In the genomic region with DNA sequence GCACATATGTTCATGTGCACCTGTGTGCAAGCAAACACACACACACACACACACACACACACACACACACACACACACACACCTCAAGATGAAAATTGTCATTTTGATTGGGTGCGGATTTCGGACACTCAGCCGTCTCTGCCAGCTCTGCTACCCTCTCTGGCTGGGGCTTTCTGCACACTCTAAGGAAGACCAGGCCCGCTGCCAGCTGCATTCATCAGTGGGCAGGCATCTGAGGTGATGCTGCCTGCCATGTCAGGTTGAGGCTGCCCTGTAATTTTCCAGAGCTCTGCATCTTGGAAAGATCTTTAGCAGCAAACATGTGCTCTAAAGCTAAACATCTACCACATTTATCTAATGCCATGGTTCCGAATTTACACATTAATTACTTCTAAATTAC, we compare ENCODE assay signal across 13 mouse cellular contexts. TPM values are rescaled to one million over a fixed set of nuclear protein-coding genes. Genes with fewer than 3 reads are reported as not detected.
DNase-seq lines count a peak whose midpoint lies in the region; ATAC-seq lines count a peak whose summit lies in the region.
"Had no signal": no experiment of that assay in that cellular context is flagged by ENCODE, and none has a peak within 500 bp of the region (broad histone marks: within the 10 kb centered on the region; RNA-seq: fewer than 3 reads in every experiment).

No protein-coding gene starts in this region.

- H3K9me3 ChIP-seq in hindbrain, embryonic 14.5 days (ENCODE audit: control insufficient read depth, low read length): no peaks in the 10 kb centered on the region
- no peaks in the 10 kb centered on the region for H3K9me3 ChIP-seq in hindbrain, embryonic 10.5 days
- no peaks in the 10 kb centered on the region for H3K9me3 ChIP-seq in neural tube, embryonic 15.5 days (replicated peaks)
- H3K9me3 ChIP-seq: heart, embryonic 13.5 days; stomach, embryonic 15.5 days had no signal

- DNase-seq in cerebellum, postnatal 10 days: peak; percentile 96
- no peak for DNase-seq in cerebellum, adult 11 months
- no peak for DNase-seq in hindbrain, embryonic 14.5 days (ENCODE audit: low spot score)
- DNase-seq in hindbrain, embryonic 10.5 days (ENCODE audit: low spot score): no peak
- DNase-seq in right cerebral cortex, postnatal 14 days: peak; percentile 23
- DNase-seq in right cerebral cortex, adult 2 months (ENCODE audit: low spot score in 2 of 2): no peak
- DNase-seq in testis, postnatal 10 days (ENCODE audit: low spot score): no peak
- DNase-seq: heart, adult 11 months; kidney, adult 9 months; lung, adult 18-20 months had no signal

- no peak overlapping the region for H3K9ac ChIP-seq in hindbrain, embryonic 14.5 days
- H3K9ac ChIP-seq in neural tube, embryonic 15.5 days (replicated peaks): no peak overlapping the region
- H3K9ac ChIP-seq: heart, embryonic 13.5 days; stomach, embryonic 15.5 days had no signal

- peak overlapping the region; percentile 14; the same call in 1 of the 2 replicates for H3K27ac ChIP-seq in hindbrain, embryonic 14.5 days
- no peak overlapping the region for H3K27ac ChIP-seq in hindbrain, embryonic 10.5 days
- H3K27ac ChIP-seq in neural tube, embryonic 15.5 days (replicated peaks): no peak overlapping the region
- H3K27ac ChIP-seq: heart, embryonic 13.5 days; stomach, embryonic 15.5 days had no signal

- H3K4me1 ChIP-seq in hindbrain, embryonic 14.5 days (replicated peaks; ENCODE audit: control insufficient read depth, insufficient read depth, low read length): 0 out of 2 replicates have a peak, but pooled peaks cover 3% of the 10 kb centered on the region
- H3K4me1 ChIP-seq in hindbrain, embryonic 10.5 days (replicated peaks): peaks cover 16% of the 10 kb centered on the region; the same call in 1 of the 2 replicates
- H3K4me1 ChIP-seq in neural tube, embryonic 15.5 days: peaks cover 15% of the 10 kb centered on the region
- H3K4me1 ChIP-seq: heart, embryonic 13.5 days; stomach, embryonic 15.5 days had no signal

- ATAC-seq in hindbrain, embryonic 14.5 days (ENCODE audit: low FRiP score): no peak
- ATAC-seq in neural tube, embryonic 15.5 days (ENCODE audit: low FRiP score): peak; percentile 41; the same call in 1 of the 2 replicates

- H3K27me3 ChIP-seq in hindbrain, embryonic 14.5 days (ENCODE audit: control insufficient read depth, insufficient read depth, low read length): no peaks in the 10 kb centered on the region
- H3K27me3 ChIP-seq in hindbrain, embryonic 10.5 days (ENCODE audit: insufficient read depth, poor library complexity, severe bottlenecking): peaks cover 12% of the 10 kb centered on the region
- peaks cover 26% of the 10 kb centered on the region; the same call in 1 of the 2 replicates for H3K27me3 ChIP-seq in neural tube, embryonic 15.5 days (replicated peaks)
- H3K27me3 ChIP-seq: stomach, embryonic 15.5 days had no signal

- 76% methylated on average over 5 of the region's 5 CpGs for WGBS in hindbrain, embryonic 14.5 days
- 93% methylated on average over 5 of the region's 5 CpGs for WGBS in hindbrain, embryonic 10.5 days
- WGBS in neural tube, embryonic 15.5 days: 65% methylated on average over 5 of the region's 5 CpGs

- H3K36me3 ChIP-seq in hindbrain, embryonic 14.5 days (replicated peaks; ENCODE audit: control insufficient read depth, insufficient read depth): no peaks in the 10 kb centered on the region
- no peaks in the 10 kb centered on the region for H3K36me3 ChIP-seq in hindbrain, embryonic 10.5 days
- no peaks in the 10 kb centered on the region for H3K36me3 ChIP-seq in neural tube, embryonic 15.5 days
- H3K36me3 ChIP-seq: heart, embryonic 13.5 days; stomach, embryonic 15.5 days had no signal

- no peak overlapping the region for H3K4me3 ChIP-seq in hindbrain, embryonic 14.5 days (replicated peaks; ENCODE audit: low read length)
- no peak overlapping the region for H3K4me3 ChIP-seq in hindbrain, embryonic 10.5 days
- H3K4me3 ChIP-seq in neural tube, embryonic 15.5 days (replicated peaks): no peak overlapping the region
- H3K4me3 ChIP-seq: heart, embryonic 13.5 days; stomach, embryonic 15.5 days had no signal

- no peak overlapping the region for H3K4me2 ChIP-seq in hindbrain, embryonic 14.5 days (replicated peaks)
- no peak overlapping the region for H3K4me2 ChIP-seq in neural tube, embryonic 15.5 days
- H3K4me2 ChIP-seq: heart, embryonic 13.5 days; stomach, embryonic 15.5 days had no signal

RNA-seq across cellular contexts. Expression of gene Ak8, which starts 37.1 kb away (rescaled TPM):
- 2.2 and 2.7 TPM in 2 replicates for polyA plus RNA-seq in hindbrain, embryonic 14.5 days (2014; fragmentation: Nextera tagmentation; extraction: Ambion mirVana)
- 0.73 and 1.7 TPM in 2 replicates for polyA plus RNA-seq in hindbrain, embryonic 10.5 days (2016; fragmentation: Nextera tagmentation; extraction: Ambion mirVana)
- polyA plus RNA-seq in neural tube, embryonic 15.5 days (2015; fragmentation: Nextera tagmentation; extraction: Ambion mirVana): 1.7 and 1.8 TPM in 2 replicates

RNA-seq across cellular contexts. Expression of gene Spaca9, which starts 37.6 kb away (rescaled TPM):
- polyA plus RNA-seq in hindbrain, embryonic 14.5 days (2014; fragmentation: Nextera tagmentation; extraction: Ambion mirVana): 4.1 and 6.2 TPM in 2 replicates
- 4.4 TPM in 2 replicates for polyA plus RNA-seq in hindbrain, embryonic 10.5 days (2016; fragmentation: Nextera tagmentation; extraction: Ambion mirVana)
- polyA plus RNA-seq in neural tube, embryonic 15.5 days (2015; fragmentation: Nextera tagmentation; extraction: Ambion mirVana): 1.5 TPM in 2 replicates

Comparison
In these comparisons a context has a peak if more than half of its experiments do, and no peak if none do; other contexts are left out.
1. DNase-seq: peak in cerebellum, postnatal 10 days (2 of 2) and right cerebral cortex, postnatal 14 days (single experiment); none in cerebellum, adult 11 months (single experiment), hindbrain, embryonic 14.5 days (single experiment), hindbrain, embryonic 10.5 days (single experiment), right cerebral cortex, adult 2 months (0 of 2) and testis, postnatal 10 days (single experiment).